Mouse (Mus musculus) embryo, embryonic 11 days (tissue): Measurements from ENCODE around the gene Apela.
"Not testable (repeated sequence)": the region's sequence is repeated elsewhere in the genome, so short reads cannot be mapped to it uniquely, and the experiment has no call there.

ENCODE experiments used
- DNase-seq: peaks from one replicate; pipeline ENCODE4 v3.0.0-alpha.2; 2015

Apela gene

DNA sequence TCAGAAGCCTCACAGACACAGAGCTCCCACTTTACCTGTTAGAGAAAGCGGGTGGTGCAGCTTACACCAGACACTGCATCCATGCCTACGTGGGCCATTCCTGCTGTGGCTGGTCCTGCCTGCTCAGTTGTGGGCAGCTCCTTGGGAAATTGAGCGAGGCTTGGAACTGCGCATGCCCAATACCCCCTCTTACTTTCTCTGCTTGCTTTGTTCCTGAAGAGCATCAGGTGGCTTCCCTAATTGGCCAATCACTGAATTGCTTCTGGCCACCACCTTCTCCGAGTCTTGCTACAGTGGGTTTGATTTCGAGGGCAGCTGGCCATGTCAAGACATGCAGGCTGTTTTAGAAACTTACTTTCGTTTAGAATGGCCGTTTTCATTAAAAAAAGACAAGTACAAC lies 18.7 kb downstream of the Apela start, which contains the start of the genes Trim61 and Trim60:
TSS of gene Trim61 (minus strand) at position 101 of the 400 bp plus-strand sequence.
TSS of gene Trim60 (minus strand) at position 162 of the 400 bp plus-strand sequence.
- DNase-seq: no peak

DNA sequence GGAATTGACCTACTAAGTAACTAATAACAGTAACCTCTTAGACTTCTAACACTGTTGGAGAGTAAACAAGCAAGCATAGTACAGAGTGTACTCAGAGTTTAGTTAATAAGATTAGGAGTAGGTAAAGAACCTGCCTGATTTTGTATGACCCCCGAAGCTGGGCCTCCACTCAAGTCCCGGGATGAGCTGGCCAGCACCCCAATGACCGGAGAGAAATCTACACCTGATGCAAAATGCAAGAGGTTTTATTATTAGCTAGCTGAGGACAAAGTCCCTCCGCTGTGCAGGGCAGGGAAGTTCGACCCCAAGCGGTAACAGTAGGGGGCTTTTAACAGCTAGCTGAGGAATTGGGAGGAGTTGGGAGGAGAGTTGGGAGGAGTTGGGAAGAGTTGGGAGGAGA lies 29.5 kb downstream of the Apela start:
- DNase-seq: not testable (repeated sequence)

DNA sequence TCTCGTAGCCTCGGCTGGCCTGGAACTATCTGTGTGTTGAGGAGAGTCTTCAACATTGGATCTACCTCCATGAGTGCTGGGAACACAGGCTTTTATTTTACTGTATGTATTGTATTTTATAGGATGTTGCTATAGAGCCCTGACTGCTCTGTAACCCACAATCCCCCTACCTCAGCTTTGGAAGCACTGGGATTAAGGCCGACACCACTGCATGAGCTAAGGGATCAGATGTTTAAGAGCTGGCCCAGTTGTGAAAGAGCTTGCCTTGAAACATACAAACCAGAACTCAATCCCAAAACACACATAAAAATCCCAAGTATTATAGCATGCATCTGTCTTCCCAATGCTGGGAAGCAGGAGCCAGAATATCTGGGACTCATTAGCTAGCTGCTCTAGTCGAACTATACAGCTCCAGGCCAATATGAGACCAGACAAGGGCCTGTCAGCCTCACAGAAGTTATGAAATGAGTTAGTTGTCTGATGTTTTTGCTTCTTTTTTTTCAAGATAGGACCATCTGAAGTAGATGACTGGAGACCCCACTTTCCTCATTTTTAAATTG lies 38.2 kb downstream of the Apela start:
- DNase-seq: no peak

DNA sequence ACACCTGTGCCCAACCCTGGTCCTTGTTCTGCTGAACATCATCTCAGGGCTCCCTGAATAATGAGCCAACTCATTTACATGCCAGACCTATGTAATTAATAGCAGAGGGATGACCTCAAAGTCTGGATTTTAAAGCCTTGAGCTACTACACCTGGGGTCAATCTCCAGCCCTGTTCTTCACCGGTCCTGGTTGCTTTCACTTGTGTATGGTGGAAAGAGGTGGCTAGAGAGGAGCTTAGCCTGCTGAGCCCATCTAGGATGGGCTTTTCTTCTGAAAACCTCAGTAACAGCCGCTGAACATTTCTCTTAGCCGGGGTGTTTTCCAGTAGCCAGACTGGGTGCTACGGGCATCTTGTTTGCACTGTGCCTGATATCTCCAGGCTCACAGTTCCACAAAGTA lies 49.4 kb downstream of the Apela start, which contains the start of gene Trim75:
TSS of gene Trim75 (minus strand) at position 101 of the 400 bp plus-strand sequence.
- no peak for DNase-seq

DNA sequence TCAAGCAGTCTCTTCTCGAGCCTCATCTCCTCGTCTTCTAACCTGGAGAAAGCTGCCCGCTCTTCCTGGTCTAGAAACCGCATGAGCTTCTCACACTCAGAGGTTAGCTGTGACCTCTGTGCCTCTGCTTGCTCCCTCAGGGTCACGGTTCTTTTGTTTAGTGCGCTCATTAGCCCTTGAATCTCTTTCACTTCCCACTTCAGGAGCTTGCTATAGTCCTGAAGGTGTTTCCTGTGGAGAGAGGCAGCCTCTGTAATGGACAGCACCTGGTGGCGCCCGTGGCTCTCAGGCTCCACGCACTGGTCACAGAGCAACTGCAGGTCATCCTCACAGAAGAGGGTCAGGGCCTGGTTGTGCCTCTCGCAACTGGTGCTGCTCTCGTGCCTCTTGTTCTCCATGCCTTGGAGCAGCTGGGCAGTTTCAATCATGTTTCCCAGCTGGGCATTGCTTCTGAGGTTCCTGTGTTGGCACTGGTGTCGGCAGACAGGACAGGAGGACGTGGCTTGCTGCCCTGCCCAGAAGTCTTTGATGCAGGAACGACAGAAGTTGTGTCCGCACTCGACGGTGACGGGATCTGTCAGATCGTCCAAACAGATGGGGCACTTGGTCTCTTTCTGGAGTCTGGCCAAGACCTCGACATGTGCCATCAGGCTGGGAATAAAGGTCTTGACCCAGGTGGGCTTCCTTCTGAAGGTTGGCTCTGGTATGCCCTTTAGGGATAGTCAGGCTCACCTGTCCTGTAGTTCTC lies 53.8 kb downstream of the Apela start:
- DNase-seq: no peak
